Mouse (Mus musculus): ENCODE data around the gene Rbfox1.

The Rbfox1 gene

GRCm38 (mm10) chr16:6704847-6705246, 819.7 kb downstream of the Rbfox1 start:
- DNase-seq (ENCODE audit: low spot score) = no peak

GRCm38 (mm10) chr16:6712341-6712740, 827.2 kb downstream of the Rbfox1 start:
- no peak for DNase-seq (ENCODE audit: low spot score)

DNA sequence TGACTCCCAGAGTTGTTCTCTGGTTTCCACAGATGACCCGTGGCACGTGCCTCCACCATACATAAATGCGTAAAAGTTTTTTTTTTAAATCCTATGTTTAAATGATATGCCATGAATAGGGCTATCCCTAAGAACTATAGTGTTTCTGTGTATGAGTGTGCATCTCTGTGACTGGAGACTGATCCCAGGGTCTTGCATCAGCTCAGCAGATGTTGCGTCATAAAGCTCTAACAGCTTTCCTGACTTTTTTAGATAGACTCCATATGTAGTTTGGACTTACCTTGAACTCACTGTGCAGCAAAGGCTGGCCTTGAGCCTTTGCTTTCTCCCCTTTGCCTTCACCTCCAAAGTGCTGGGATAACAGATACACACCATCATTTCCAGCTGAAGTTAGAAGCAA, 830.1 kb downstream of the Rbfox1 start:
- DNase-seq (ENCODE audit: low spot score) = no peak

GRCm38 (mm10) chr16:6716214-6716911, 831.2 kb downstream of the Rbfox1 start:
- DNase-seq (ENCODE audit: low spot score) = peak; percentile 57

GRCm38 (mm10) chr16:6719027-6719426, 833.9 kb downstream of the Rbfox1 start:
- no peak for DNase-seq (ENCODE audit: low spot score)

DNA sequence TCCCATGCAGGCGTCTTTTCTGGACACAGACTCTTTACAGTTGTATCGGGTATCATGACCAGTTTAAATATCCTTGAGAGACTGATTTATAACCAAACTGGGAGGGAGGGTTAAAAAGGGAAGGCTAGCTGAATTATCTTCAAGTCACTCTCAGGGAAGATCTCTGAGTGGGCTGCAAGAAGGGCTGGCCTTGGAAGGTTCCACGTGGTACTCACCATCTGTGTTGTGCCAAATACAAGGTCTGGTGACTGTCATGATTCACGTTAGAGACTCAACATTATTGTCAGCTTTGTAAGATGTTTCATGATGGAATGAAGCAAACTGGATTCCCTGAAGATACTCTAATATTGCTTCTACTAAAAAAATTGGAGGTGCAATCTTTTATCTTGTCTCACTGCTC, 847.5 kb downstream of the Rbfox1 start:
- no peak for DNase-seq (ENCODE audit: low spot score)

DNA sequence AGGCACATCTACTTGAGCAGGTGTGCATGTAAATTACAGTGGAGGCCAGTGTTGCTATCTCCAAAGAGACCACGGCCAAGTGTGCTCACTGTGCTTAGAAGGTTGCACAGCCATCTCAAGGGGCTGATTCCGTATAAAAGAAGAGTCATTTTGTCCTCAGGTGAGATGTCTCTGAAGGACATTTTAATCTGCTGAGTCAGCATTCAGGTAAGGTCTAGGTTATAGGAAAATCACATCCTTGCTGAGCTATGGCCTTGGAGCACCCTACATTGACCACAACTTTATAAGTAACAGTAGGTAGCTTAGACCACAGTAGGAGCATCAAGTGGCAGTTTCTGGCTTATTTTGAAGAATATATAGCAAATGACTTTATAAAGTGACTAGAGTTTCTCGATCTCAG, 848.3 kb downstream of the Rbfox1 start:
- no peak for DNase-seq (ENCODE audit: low spot score)

- DNase-seq (ENCODE audit: low spot score) = no peak
Observed at GRCm38 (mm10) chr16:6736566-6736965, 851.4 kb downstream of the Rbfox1 start.

DNA sequence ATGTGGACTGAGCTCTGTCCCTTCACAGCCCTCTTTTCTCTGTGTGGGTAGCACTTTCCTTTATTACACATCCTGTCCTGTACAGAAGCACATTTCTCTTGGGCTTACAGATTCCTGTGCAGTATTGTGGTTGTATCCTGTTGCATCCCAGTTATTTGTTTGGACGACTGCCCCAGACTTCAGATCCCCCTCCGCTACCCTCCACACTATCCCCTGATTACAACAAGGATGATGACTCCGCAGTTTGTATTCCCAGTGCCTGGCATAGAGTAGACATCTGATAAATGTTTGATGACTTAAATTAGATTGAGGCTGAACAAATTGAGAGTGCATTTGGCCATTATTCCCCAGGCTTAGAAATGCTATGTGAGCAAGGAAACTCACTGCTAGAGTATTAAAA, 851.8 kb downstream of the Rbfox1 start:
- DNase-seq (ENCODE audit: low spot score) = no peak

- DNase-seq (ENCODE audit: low spot score) = no peak
Observed at GRCm38 (mm10) chr16:6746116-6746515, 861.0 kb downstream of the Rbfox1 start.

DNA sequence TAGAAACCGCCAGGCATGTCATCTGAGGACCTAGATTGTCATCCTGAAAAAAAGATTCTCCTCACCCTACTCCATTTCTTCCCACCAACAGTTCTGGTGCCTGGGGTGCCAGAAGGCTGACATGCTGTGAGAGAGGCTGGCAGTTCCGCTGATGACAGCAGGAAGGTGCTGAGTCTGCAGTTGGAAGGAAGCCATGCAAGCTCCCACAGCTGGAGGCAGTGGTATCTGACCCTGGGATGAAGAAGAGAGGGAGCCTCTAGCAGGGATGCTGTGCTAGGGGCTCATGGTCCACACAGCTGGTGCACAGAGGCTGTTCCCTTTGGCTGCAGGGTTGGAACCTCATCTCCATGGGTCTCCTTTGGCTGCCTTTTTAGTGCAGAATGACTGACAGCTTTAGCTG, 865.3 kb downstream of the Rbfox1 start:
- no peak for DNase-seq (ENCODE audit: low spot score)

DNA sequence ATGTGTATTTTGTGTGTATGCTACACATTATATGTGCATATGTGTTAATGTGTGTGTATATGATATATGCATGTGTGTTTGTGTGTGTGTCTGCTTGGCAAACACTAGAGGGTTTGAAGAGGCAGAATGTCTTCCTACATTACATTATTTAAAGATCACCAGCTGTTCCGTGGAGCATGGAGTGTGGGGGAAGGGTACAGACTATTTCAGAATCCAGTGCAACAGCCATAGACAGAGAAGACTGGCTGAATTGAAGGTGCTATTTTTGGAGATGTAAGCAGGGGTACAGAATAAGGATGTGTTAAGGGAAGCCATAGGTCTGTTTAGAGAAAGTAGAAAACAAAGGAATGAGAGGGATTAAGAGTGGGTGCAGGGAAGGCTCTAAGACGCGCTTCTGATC, 869.7 kb downstream of the Rbfox1 start:
- no peak for DNase-seq (ENCODE audit: low spot score)

GRCm38 (mm10) chr16:6769495-6770237, 884.5 kb downstream of the Rbfox1 start:
- DNase-seq (ENCODE audit: low spot score) = no peak

DNA sequence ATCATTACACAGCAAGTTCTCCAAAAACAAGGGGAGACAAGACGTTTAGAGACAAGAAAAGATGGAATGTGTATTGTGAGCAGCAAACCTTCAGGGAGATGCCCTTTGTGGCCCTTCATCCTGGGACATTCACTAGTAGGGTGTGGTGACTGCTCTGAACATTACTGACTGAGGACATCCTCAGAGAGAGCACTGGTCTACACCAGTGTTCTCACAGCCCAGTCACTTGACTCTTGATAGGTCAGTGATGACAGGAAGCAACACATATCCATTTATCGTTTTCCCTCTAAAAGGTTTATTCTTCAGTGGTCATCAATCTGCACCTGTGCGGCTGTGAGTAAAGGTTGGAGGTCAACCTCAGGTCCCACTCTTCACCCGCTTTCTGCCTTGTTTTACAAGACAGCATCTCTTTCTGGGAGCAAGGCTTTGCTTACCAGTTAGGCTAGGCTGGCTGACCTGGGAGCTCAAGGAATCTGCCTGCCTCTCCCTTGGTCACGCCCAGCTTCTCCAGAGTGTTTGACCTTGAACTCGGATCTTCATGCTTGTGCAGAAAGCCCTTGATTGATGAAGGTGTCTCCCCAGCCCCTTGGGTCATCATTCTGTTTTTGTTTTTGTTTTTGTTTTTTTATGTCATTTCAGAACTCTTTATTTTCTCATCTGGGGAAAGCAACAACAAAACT, 892.5 kb downstream of the Rbfox1 start:
- no peak for DNase-seq (ENCODE audit: low spot score)

DNA sequence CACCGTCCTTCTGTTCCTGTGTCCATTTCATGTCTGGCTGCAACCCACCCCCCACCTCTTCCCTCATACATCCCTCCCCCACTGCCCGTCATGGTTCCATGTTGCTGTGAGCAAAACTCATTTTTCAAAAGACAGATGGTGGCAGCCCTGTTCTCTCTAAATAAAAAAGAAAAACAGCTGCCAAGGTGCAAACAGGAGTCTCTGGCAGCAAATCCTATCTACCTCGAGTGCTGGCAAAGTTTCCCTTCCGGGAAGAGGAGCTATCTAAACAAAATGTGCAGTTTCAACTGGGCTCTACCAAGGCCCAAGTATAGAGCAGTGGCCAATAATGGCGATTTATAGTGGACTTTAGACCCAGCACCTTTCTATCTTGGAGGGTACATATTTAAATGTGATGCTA, 899.0 kb downstream of the Rbfox1 start:
- DNase-seq (ENCODE audit: low spot score) = no peak

GRCm38 (mm10) chr16:6785026-6785425, 899.9 kb downstream of the Rbfox1 start:
- no peak for DNase-seq (ENCODE audit: low spot score)

GRCm38 (mm10) chr16:6791218-6791617, 906.1 kb downstream of the Rbfox1 start:
- no peak for DNase-seq (ENCODE audit: low spot score)

DNA sequence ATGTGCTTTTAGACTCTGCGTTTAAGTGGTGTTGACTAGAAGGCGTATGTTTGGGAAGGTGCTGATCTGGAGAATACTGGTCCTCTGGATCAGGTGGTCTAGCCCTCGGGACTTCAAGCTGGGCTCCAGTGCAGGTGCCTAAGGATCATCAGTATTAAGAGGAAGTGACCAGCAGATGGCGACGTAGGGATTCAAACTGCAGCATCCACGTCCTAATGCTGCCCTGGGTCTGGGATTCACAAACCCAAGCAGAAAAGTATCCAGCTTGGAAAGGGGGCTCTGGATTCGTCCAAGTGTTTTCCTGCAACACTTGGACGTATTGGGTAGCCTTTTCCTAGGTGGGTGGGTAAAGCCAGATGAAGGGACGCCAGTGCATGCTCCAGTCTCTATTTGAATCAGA, 906.5 kb downstream of the Rbfox1 start:
- DNase-seq (ENCODE audit: low spot score) = peak; percentile 13

- DNase-seq (ENCODE audit: low spot score) = no peak
Observed at GRCm38 (mm10) chr16:6806246-6806645, 921.1 kb downstream of the Rbfox1 start.

- no peak for DNase-seq (ENCODE audit: low spot score)
Observed at GRCm38 (mm10) chr16:6807835-6808234, 922.7 kb downstream of the Rbfox1 start.

DNA sequence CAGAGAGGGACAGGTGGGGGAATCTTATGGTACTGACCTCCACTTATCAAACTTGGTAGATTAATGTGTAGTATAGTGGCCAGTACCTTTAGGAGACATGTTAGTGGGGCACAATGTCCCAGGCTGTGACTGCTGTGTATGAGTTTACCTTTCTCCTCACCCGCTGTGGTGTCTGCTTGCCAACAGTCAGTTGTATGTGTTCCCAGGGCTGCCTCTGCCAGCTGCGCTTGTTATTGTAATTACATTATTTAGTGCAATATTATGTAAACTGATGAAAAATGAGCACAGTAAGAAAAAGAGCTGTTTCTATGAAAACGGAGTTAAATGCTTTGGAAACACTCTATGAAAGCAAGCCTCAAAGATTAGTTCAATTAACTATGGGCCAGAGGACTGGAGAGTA, 928.7 kb downstream of the Rbfox1 start:
- no peak for DNase-seq (ENCODE audit: low spot score)

DNA sequence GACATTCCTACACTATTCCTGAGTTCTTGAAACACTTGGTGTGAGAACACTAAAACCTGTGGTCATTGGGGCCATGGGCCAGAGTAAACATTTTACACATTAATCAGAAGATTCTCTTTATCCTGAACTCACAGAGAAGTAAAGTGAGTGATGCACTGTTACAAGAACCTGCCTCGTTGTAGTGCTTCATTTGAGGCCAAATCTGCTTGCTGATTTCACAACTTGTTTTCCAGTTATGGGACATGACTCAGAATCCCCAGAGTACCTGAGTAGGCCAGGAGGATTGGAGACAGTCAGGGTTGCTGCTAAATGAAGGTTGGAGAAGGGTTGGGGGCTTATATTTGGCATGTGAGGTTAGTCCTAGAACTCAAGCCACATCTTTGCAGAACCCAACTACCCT, 936.6 kb downstream of the Rbfox1 start:
- DNase-seq (ENCODE audit: low spot score) = no peak

- DNase-seq (ENCODE audit: low spot score) = no peak
Observed at GRCm38 (mm10) chr16:6829892-6830524, 944.9 kb downstream of the Rbfox1 start.

Data from ovary, postnatal 36 days (tissue).